Mouse (Mus musculus) effector memory CD4-positive, alpha-beta T cell, adult 5 months (primary cell): ENCODE data around the gene Scgb1b3. TPM values are rescaled to one million over a fixed set of nuclear protein-coding genes. Genes with fewer than 3 reads are reported as not detected.

Experiments
- polyA plus RNA-seq: library from polyadenylated mRNA; unstranded; fragments of 100-300 nt; shearing (Covaris generic); gene quantifications from one replicate; pipeline ENCODE4 v1.2.1, GENCODE M21; 2017

The Scgb1b3 gene
- polyA plus RNA-seq, result not detected

DNA sequence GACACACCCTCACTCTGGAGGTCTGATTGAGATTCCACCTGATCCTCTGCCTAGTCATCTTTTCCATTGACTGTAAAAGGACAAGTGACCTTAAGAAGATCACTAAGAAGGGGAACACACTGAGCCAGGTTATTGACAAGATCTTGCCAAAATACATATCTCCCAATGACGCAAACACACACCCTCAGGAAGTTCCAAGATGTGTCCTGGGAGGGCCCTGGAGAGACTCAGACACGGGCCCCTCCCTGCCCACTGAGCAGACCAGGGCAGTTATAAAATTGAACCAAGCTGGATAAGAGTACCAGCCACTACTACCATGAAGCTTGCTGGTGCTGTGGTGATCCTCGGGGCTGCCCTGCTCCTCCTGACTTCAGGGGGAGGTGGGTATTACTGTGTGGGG is at the start of gene Scgb1b3:
Gene Scgb1b3, plus strand, starts transcription at position 301 of the 400 bp plus-strand sequence.

GRCm38 (mm10) chr7:31362022-31362560 is 13.3 kb upstream of the Scgb1b3 start, which contains the start of gene Scgb2b3:
Gene Scgb2b3 (minus strand): TSS chr7:31362072.

Other genes with a start within 250 kb of the Scgb1b3 start
- not detected for gene Scn1b, start 248.6 kb upstream of the Scgb1b3 start, polyA plus RNA-seq
- 398 TPM for gene Gramd1a, start 219.7 kb upstream of the Scgb1b3 start, polyA plus RNA-seq
- gene Scgb2b2, start 85.1 kb upstream of the Scgb1b3 start, polyA plus RNA-seq, result not detected
- gene Scgb1b2, start 83.8 kb upstream of the Scgb1b3 start, polyA plus RNA-seq, result not detected
- gene Scgb2b3, start 13.5 kb upstream of the Scgb1b3 start, polyA plus RNA-seq, result not detected